Mouse (Mus musculus) lung, embryonic 16.5 days (tissue): Measurements from ENCODE around the gene Tspan31. TPM values are rescaled to one million over a fixed set of nuclear protein-coding genes. Genes with fewer than 3 reads are reported as not detected.
A peak's percentile ranks its signal among the peaks of the same experiment; 100 is the strongest.

ENCODE experiments used
- ATAC-seq: fragments of 200-750 bp; cut with Nextera tagmentation; 2 replicates; pipeline ENCODE4 v1.8.0; 2017; ENCODE audit warnings: low read depth, mild to moderate bottlenecking, moderate library complexity
- H3K27ac ChIP-seq: fragments of 300-500 bp; sonication (generic); 2 replicates; pipeline ENCODE4 v1.5.1; 2014; ENCODE audit warnings: mild to moderate bottlenecking, control low read depth, low read length
- H3K27me3 ChIP-seq: fragments of 300-500 bp; sonication (generic); 2 replicates; pipeline ENCODE4 v1.6.1; 2014; ENCODE audit warnings: low read depth, low read length, mixed read lengths; ENCODE audit not compliant: control insufficient read depth, insufficient read depth
- H3K36me3 ChIP-seq: fragments of 300-500 bp; sonication (generic); 2 replicates; pipeline ENCODE4 v1.6.1; 2014; ENCODE audit warnings: low read length; ENCODE audit not compliant: control insufficient read depth, insufficient read depth
- H3K4me1 ChIP-seq: fragments of 300-500 bp; sonication (generic); replicated peaks from 2 replicates; pipeline ENCODE4 v1.6.1; 2014; ENCODE audit warnings: low read length, mixed read lengths; ENCODE audit not compliant: control insufficient read depth, insufficient read depth
- H3K4me2 ChIP-seq: fragments of 300-500 bp; sonication (generic); 2 replicates; pipeline ENCODE4 v1.6.1; 2014; ENCODE audit warnings: low read depth, low read length, control low read depth
- H3K4me3 ChIP-seq: fragments of 300-500 bp; sonication (generic); 2 replicates; pipeline ENCODE4 v1.5.1; 2014; ENCODE audit warnings: mild to moderate bottlenecking, low read length, control low read depth
- H3K9ac ChIP-seq: fragments of 300-500 bp; sonication (generic); 2 replicates; pipeline ENCODE4 v1.6.1; 2014; ENCODE audit warnings: low read length, control low read depth
- H3K9me3 ChIP-seq: fragments of 300-500 bp; sonication (generic); 2 replicates; pipeline ENCODE4 v1.6.1; 2016; ENCODE audit warnings: low read length; ENCODE audit not compliant: control insufficient read depth
- WGBS: fragments of 180-500 bp; shearing (Covaris S2); extraction: QIAGEN DNeasy Blood & Tissue Kit; methylation state at CpG from one replicate; pipeline ENCODE4 v1.1.7; 2014; 5-methylcytosine and 5-hydroxymethylcytosine counted together
- polyA plus RNA-seq: library from polyadenylated mRNA; unstranded; fragments of >200 nt; fragmentation: Nextera tagmentation; extraction: Ambion mirVana; gene quantifications from 2 replicates; pipeline ENCODE4 v1.2.1, GENCODE M21; 2015

Gene Tspan31
- polyA plus RNA-seq, 1 experiment from 2014 or later = 165 TPM

- H3K9ac ChIP-seq = no peak overlapping the region
- WGBS = 84% methylated on average over 8 of the region's 8 CpGs
- H3K27ac ChIP-seq = no peak overlapping the region
- no peak overlapping the region for H3K4me2 ChIP-seq
- H3K4me3 ChIP-seq = no peak overlapping the region
- peaks cover 13% of the 10 kb centered on the region for H3K4me1 ChIP-seq
- peaks cover 2% of the 10 kb centered on the region; the same call in 1 of the 2 replicates for H3K36me3 ChIP-seq
- no peak for ATAC-seq
- peaks cover 27% of the 10 kb centered on the region for H3K27me3 ChIP-seq
- H3K9me3 ChIP-seq = no peaks in the 10 kb centered on the region
Measured at GRCm38 (mm10) chr10:127055406-127055805, 14.7 kb downstream of the Tspan31 start.

GRCm38 (mm10) chr10:127054646-127055045 lies 15.4 kb downstream of the Tspan31 start:
- Histone ChIP-seq H3K9ac (no peak overlapping the region), H3K4me1 (peaks cover 10% of the 10 kb centered on the region), H3K27ac (no peak overlapping the region), H3K36me3 (peaks cover 2% of the 10 kb centered on the region; the same call in 1 of the 2 replicates), H3K4me2 (no peak overlapping the region), H3K9me3 (no peaks in the 10 kb centered on the region), H3K4me3 (no peak overlapping the region), H3K27me3 (peaks cover 27% of the 10 kb centered on the region)
- WGBS = 54% methylated on average over 4 of the region's 4 CpGs
- no peak for ATAC-seq

DNA sequence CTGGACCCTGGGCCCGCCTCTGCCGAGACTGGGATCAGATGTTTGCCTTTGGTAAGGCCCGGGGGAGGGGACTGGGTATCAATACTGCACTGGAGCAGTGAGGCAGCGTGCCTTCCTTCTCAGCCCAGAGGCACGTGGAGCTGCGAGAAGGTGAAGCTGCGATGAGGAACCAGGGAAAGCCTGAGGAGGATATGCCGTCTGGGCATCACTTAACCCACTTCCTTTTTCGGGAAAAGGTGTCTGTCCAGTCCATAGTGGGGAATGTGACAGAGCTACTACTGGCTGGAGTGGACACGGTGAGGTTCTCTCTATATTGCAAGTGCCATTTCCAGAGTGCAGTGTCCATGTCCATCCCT lies 20.0 kb downstream of the Tspan31 start:
- Histone ChIP-seq H3K4me1 (peaks cover 2% of the 10 kb centered on the region; the same call in 1 of the 2 replicates), H3K9me3 (no peaks in the 10 kb centered on the region), H3K9ac (no peak overlapping the region), H3K27ac (no peak overlapping the region), H3K27me3 (peaks cover 46% of the 10 kb centered on the region), H3K4me2 (no peak overlapping the region), H3K36me3 (0 out of 2 replicates have a peak, but pooled peaks cover 2% of the 10 kb centered on the region), H3K4me3 (no peak overlapping the region)
- 13% methylated on average over 10 of the region's 10 CpGs for WGBS
- ATAC-seq = no peak

GRCm38 (mm10) chr10:127049395-127050118 lies 20.5 kb downstream of the Tspan31 start:
- H3K27ac ChIP-seq = no peak overlapping the region
- WGBS = 3% methylated on average over 29 of the region's 29 CpGs
- no peak overlapping the region for H3K9ac ChIP-seq
- peaks cover 2% of the 10 kb centered on the region; the same call in 1 of the 2 replicates for H3K4me1 ChIP-seq
- H3K27me3 ChIP-seq = peaks cover 46% of the 10 kb centered on the region
- H3K4me2 ChIP-seq = peak overlapping the region; percentile 34
- H3K9me3 ChIP-seq = no peaks in the 10 kb centered on the region
- H3K4me3 ChIP-seq = peak overlapping the region; percentile 21; the same call in 1 of the 2 replicates
- peak; percentile 55; the same call in 1 of the 2 replicates for ATAC-seq
- peaks cover 2% of the 10 kb centered on the region; the same call in 1 of the 2 replicates for H3K36me3 ChIP-seq

DNA sequence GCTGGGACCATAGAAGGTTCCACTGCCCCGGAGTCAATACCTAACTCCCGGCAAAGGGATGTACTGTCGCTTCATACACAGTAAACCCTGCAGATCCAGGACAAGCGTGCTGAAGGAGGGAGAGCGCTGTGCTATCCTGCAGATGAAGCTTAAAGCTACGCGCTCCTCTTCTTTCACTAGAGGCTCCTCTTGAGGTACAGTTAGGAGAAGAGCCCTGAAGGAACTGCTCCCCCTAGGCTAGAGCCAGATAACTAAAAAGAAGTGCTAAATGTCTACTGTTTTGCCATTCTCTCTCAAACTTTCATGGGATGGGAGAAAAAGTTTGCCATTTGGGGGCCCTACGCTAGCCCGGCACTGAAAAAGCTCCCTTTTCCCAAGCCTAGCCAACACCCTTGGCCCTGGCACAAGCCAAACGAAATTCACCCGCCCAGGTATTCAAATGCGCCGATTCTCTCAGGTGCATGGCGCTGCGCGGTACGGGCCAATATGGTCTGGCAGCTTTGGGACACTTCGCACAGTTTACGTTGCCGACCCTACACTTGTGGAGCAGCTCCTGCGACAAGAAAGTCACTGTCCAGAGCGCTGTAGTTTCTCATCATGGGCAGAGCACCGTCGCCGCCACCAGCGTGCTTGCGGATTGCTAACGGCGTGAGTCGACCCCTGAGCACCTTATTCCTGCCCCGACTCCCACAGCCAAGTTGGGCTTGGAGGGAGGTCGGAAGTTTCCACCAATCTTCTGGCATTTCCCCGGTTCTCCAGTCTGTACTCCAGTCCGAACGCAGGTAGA lies 21.3 kb downstream of the Tspan31 start:
- H3K4me1 ChIP-seq = peaks cover 2% of the 10 kb centered on the region; the same call in 1 of the 2 replicates
- peaks cover 46% of the 10 kb centered on the region for H3K27me3 ChIP-seq
- H3K9me3 ChIP-seq = no peaks in the 10 kb centered on the region
- ATAC-seq = no peak
- H3K4me2 ChIP-seq = peak overlapping the region; percentile 34
- no peak overlapping the region for H3K27ac ChIP-seq
- H3K4me3 ChIP-seq = peak overlapping the region; percentile 21
- H3K36me3 ChIP-seq = peaks cover 2% of the 10 kb centered on the region; the same call in 1 of the 2 replicates
- no peak overlapping the region for H3K9ac ChIP-seq
- 6% methylated on average over 35 of the region's 35 CpGs for WGBS

DNA sequence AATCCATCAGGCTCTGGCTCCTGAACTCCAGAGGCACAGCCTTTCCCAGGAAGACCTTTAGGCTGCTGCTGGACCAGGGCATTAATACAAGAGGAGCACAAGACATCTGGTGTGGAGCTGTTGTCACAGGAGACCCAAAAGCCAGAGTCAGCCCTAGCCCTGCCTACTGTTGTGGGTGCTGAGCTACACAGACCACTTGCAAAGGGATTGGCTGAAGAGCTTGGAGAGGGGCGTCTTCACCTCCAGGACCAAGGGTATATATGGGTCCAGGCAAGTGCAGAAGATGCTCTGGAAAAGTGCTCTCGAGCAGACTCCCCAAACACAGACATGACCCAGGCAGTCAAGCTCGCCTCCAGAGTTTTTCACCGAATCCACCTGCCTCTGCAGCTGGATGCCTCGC lies 22.1 kb downstream of the Tspan31 start, which contains the start of gene Cyp27b1:
Cyp27b1 (plus strand) TSS at position 297 of the 400 bp plus-strand sequence.
- H3K4me1 ChIP-seq = peaks cover 3% of the 10 kb centered on the region
- peaks cover 46% of the 10 kb centered on the region for H3K27me3 ChIP-seq
- H3K4me2 ChIP-seq = peak within 1 kb of the TSS; percentile 34
- H3K9me3 ChIP-seq = no peaks in the 10 kb centered on the region
- H3K4me3 ChIP-seq = peak within 1 kb of the TSS; percentile 21
- WGBS = 32% methylated on average over 5 of the region's 5 CpGs
- no peak for ATAC-seq
- no peak within 1 kb of the TSS for H3K9ac ChIP-seq
- H3K27ac ChIP-seq = no peak within 1 kb of the TSS
- peaks cover 2% of the 10 kb centered on the region; the same call in 1 of the 2 replicates for H3K36me3 ChIP-seq

GRCm38 (mm10) chr10:127043187-127043586 lies 26.9 kb downstream of the Tspan31 start:
- Histone ChIP-seq H3K9me3 (no peaks in the 10 kb centered on the region), H3K27me3 (peaks cover 9% of the 10 kb centered on the region), H3K4me1 (peaks cover 10% of the 10 kb centered on the region), H3K4me3 (no peak overlapping the region), H3K4me2 (no peak overlapping the region; the same call in 1 of the 2 replicates), H3K27ac (no peak overlapping the region), H3K36me3 (peaks cover 2% of the 10 kb centered on the region; the same call in 1 of the 2 replicates), H3K9ac (no peak overlapping the region)
- no peak for ATAC-seq
- 90% methylated on average over 6 of the region's 6 CpGs for WGBS

DNA sequence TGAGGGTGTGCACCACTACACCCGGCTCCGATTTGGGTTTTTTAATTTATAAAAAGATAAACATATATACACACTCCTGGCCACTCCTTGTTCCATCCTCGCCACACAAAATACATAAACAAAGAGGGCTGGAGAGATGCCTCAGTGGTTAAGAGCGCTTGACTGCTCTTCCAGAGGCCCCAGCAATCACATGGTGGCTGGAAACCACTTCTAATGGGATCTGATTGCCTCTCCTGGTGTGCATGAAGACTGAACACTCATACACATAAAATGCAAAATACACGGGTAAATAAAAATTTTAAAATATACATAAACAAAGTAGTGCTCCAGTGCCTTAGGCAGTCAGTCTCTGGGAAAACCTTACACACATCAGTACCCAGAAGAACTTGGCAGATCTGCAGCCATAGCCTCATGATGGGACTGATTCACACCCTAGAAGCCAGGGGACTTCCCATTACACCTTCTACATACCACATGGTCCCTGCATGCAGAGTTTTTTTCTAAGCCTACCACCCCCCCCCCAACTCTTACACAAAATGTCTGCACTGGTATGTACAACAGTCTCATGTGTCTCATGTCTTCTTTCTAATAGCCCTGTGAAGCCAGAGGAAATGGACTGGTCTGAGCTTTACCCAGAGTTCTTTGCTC lies 27.5 kb downstream of the Tspan31 start:
- H3K4me2 ChIP-seq = peak overlapping the region; percentile 84
- H3K4me1 ChIP-seq = peaks cover 10% of the 10 kb centered on the region
- no peaks in the 10 kb centered on the region for H3K9me3 ChIP-seq
- H3K27ac ChIP-seq = peak overlapping the region; percentile 62; the same call in 1 of the 2 replicates
- no peak for ATAC-seq
- peak overlapping the region; percentile 90 for H3K4me3 ChIP-seq
- peak overlapping the region; percentile 69 for H3K9ac ChIP-seq
- peaks cover 3% of the 10 kb centered on the region for H3K27me3 ChIP-seq
- WGBS = 4% methylated on average over 5 of the region's 5 CpGs
- H3K36me3 ChIP-seq = peaks cover 2% of the 10 kb centered on the region; the same call in 1 of the 2 replicates
